Mouse (Mus musculus) left cerebral cortex, postnatal 36 days (tissue): ENCODE results near the gene Ldlrad2. TPM values are rescaled to one million over a fixed set of nuclear protein-coding genes. Genes with fewer than 3 reads are reported as not detected.
A peak's percentile ranks its signal among the peaks of the same experiment; 100 is the strongest.
"Not testable (repeated sequence)": the region's sequence is repeated elsewhere in the genome, so short reads cannot be mapped to it uniquely, and the experiment has no call there.

Experiments used
- DNase-seq, 2 experiments: peaks; one replicate each; pipeline ENCODE4 v3.0.0; 2021 to 2022; ENCODE audit warnings: low spot score in 2 of 2, mixed read lengths in 1 of 2
- intact Hi-C: fragments of 180-260 bp; cut with DNase I; formaldehyde crosslinking; loops from one replicate; pipeline ENCODE4 v1.15.1; 2025
- total RNA-seq, 2 experiments: library from RNA; stranded (reverse); gene quantifications; 2 replicates each; pipeline ENCODE4 v1.2.3; 2021

Gene Ldlrad2
- not detected for total RNA-seq

DNA sequence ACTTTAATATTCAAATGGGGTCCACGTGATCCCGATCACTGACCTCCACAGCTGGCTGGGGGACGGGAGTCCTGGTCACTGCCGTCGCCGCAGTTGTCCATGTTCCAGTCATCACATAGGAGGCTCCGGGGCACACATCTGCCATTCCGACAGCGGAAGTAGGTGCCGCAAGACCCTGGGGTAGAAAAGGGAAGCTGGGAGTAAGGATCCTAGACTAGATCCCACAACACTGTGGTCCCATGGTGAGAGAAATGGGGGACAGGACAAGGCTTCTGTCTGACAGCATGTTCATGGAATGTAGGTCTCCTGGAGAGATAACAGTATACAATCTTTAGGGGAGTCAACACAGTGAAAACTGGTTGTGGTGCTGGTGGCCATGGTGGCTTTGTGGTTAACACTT is at the start of gene Ldlrad2:
TSS of gene Ldlrad2 (minus strand) at position 101 of the 400 bp plus-strand sequence.
- intact Hi-C loops = no loop called here
- no peak for DNase-seq

DNA sequence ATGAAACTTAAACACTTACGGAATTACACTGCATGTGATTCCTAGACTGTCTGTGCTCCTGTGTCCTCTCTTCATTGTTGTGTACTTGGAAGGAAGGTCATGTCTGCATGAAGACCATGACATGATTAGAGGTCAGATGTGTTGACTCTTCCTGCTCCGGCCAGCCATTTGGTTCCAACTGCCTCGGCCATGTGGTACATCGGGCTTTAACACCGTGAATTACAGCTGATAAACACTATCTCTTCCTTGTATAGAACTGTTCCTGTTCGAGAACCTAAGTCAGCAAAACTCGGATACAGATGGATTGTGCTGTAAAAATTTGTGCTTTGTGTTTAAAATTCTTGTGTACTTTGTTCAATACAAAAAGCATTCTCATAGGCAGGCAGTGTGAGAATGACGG is 48.5 kb upstream of the Ldlrad2 start:
- intact Hi-C loops = no loop called here

GRCm38 (mm10) chr4:137610256-137610655 is 35.9 kb upstream of the Ldlrad2 start:
- intact Hi-C loops = no loop called here
- DNase-seq = no peak

More for the DNA sequence above, 48.5 kb upstream of the Ldlrad2 start:
- DNase-seq = no peak

- DNase-seq = no peak
Observed at GRCm38 (mm10) chr4:137609702-137610101, 35.3 kb upstream of the Ldlrad2 start.

DNA sequence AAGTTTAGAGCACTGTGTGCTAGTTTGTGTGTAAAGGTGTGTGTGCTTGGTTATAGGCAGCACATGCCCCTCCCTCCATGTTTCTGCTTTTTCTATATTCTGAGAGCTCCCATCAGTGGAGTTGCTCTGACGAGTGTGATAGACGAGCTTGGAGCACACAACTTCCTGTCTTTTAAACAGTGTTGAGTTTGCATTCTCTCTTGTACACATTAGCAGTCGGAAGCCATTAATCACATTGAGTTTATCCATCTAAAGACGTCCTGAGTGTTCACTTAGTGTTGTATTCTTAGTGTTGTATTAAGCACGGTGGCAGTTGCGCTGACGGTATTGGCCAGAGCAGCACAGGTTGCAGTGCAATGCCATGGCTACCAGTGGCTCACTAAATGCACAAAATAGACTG is 34.9 kb upstream of the Ldlrad2 start:
- intact Hi-C loops = no loop called here
- DNase-seq = no peak

More at GRCm38 (mm10) chr4:137609702-137610101, 35.3 kb upstream of the Ldlrad2 start:
- intact Hi-C loops = no loop called here

DNA sequence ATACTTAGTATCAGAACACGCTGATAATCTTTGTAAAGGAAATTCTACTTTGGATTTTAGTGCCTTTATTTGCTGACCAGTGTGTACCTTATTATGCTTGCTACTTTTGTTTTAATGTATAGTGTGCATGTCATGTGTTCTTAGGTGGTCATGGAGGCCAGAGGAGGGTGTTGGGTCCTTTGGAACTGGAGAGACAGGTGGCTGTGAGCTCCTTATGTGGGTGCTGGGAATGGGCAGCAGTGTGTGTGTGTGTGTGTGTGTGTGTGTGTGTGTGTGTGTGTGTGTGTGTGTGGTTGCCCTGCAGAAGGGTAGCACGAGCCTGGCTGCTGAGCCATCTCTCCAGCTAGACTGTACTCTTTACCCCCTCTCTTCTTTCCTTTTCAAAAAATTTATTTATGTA is 32.7 kb upstream of the Ldlrad2 start:
- intact Hi-C loops = no loop called here
- no peak for DNase-seq

DNA sequence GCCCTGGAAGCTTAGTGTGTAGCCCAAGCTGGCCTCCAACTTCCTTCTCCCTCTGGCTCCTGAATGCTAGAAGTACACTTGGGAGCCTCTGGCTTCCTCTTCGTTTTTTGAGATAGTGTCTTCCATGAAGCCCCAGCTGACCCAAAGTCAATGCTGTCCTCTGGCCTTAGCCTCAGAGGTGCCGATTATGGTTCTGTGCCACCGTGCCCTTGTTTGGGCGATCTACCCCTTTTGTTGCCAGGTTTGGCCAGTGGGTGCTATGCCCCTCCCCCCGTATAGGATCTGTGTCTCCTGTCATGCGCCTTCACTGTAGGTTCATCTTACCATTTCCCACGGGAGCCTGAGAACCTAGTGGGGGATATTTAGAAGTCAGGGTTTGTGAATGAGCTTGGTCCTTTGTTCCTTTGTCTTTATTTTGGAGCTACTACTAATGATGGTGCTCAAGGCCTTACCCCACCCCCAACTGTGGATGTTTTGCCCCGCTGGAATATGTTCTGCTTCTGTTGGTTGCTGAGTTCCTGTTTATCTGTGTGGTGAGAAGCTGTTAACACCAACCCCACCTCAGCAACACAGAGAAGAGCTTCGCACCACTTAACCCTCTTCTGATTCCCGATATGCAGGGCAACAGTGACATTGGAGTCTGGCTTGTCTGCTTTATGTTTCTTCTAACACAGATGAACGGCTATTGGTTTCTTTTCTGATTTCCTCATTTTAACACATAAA is 29.2 kb upstream of the Ldlrad2 start:
- intact Hi-C loops = loop anchor here (5.0 kb wide), 1 partner anchor 44 kb away; no protein-coding TSS in a partner anchor
- DNase-seq = no peak

DNA sequence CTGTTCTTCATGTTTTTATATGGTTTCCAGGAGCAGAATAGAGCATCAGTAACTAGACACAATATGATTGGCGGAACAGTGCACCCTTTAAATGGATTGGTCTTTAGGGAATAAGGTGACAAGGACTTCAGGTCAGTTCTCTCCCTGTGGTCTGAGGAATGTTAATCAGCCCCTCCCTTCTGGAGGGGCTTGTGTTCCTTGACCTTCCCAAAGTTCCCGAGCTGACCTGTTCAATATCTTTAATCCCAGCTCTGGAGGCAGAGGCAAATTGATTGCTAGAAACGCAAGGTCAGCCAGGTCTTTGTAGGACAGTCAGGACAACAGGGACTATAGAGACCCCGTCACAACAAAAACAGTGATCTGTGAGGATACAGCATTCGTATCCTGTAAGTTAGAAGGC is 24.2 kb upstream of the Ldlrad2 start:
- intact Hi-C loops = no loop called here

GRCm38 (mm10) chr4:137597098-137597630 is 22.8 kb upstream of the Ldlrad2 start:
- intact Hi-C loops = no loop called here
- DNase-seq = no peak

More for the DNA sequence above, 24.2 kb upstream of the Ldlrad2 start:
- DNase-seq = no peak

DNA sequence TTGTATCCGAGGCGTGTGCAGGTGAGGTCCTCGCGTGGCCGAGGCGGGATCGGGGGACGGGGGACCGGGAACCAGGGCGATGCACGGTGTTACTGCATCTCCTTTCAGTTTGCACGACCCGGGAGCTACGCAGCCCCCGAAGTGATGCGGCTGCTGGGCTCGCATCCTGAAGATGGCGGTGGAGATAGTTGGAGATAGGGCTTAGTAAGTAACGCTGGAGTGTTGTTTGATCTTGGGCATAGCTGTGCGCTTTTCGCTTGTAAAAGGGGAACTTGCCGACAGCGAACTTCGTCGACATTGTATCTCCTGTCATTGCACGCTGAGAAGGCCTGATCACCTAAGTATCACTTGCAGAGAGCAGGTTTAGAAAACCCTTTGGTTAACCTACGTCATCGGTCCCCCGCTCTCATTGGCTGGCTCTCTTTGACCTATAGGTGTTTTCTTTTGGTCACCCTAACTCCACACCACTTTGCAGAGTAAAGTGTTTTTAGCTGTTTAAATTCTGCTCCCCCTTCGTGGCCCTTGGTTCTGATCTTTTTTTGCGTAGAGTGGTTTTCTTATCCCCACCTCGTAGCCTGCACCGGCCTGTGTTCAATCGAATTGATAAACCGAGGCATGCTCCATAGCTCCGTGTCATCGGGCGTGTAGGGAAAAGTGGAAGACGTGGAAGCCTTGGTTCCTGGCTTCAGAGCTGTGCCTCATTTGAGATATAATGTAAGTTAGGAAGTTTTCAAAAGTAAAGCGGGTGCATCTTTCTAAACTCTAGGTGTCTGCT is 20.3 kb upstream of the Ldlrad2 start:
- intact Hi-C loops = no loop called here
- DNase-seq = no peak

- intact Hi-C loops = no loop called here
Observed at GRCm38 (mm10) chr4:137593601-137594495, 19.5 kb upstream of the Ldlrad2 start, which contains the start of gene Usp48. Usp48 (plus strand) TSS chr4:137593755.

GRCm38 (mm10) chr4:137590961-137591360 is 16.6 kb upstream of the Ldlrad2 start:
- no peak for DNase-seq
- intact Hi-C loops = no loop called here

More at GRCm38 (mm10) chr4:137593601-137594495, 19.5 kb upstream of the Ldlrad2 start, which contains the start of gene Usp48:
- peak; percentile 99 for DNase-seq

DNA sequence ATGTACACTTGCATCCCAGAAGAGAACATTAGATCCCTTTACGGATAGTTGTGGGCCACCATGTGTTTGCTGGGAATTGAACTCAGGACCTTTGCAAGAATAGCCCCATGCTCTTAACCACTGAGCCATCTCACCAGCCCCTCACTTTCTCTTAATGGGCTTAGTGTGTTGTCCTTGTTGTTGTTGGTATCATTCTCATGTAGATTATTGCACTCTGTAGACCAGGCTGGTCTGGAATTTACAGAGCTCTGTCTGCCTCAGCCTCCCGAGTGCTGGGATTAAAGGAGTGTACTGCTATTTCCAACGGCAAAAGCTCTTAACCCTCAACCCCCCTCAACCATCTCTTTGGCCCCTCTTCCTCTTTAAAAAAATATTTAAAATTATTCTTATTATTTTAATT is 15.2 kb upstream of the Ldlrad2 start:
- intact Hi-C loops = no loop called here
- no peak for DNase-seq

DNA sequence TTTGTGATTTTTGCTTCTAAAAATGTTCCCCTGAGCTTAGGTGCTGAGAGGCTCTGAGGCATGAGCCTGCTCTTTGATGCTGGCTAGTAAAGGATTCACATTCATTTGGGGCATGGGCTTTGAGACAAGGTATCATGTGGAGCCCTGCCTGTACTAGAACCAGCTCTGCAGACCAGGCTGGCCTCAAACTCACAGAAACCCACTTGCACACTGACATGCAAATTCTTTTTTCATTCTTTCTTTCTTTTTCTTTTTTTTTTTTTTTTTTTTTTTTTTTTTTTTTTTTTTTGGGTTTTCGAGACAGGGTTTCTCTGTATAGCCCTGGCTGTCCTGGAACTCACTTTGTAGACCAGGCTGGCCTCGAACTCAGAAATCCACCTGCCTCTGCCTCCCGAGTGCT is 14.7 kb upstream of the Ldlrad2 start:
- intact Hi-C loops = not testable (repeated sequence)

DNA sequence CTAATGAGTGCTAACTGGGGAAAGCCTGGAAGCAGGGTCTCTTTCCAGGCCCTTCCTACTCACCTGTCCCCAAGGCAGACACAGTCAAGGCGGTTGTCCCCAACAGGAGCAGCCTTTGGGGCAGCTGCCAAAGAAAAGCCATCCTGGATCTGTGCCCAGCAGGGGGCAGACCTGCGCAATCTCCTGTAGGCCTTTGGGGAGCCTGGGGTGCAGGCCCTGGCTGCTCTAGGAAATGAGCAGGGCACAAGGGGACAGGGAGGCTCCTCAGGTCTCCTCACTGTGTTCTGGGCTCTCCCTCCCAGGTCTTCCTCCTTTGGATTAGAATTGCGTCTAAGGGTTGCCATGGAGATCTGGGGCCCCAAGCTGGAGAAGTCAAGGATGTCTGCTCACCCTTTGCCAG is 7.4 kb upstream of the Ldlrad2 start:
- intact Hi-C loops = no loop called here
- no peak for DNase-seq

More for the DNA sequence above, 14.7 kb upstream of the Ldlrad2 start:
- DNase-seq = not testable (repeated sequence)

DNA sequence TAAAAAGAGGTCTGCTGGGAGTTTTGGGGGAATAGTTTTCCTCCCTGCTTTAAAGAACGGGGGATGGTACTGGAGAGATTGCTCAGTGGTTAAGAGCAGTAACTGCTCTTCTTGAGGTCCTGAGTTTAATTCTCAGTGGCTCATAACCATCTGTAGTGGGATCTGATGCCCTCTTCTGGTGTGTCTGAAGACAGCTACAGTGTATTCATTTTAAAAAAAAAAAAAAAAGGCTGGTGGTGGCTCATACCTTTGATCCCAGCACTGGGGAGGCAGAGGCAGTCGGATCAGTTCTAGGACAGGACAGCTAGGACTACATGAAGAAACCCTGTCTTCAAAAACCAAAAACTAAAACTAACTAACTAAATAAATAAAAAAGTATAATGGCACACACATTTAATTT is 5.9 kb upstream of the Ldlrad2 start:
- intact Hi-C loops = no loop called here
- no peak for DNase-seq

GRCm38 (mm10) chr4:137579789-137580188 is 5.4 kb upstream of the Ldlrad2 start:
- no peak for DNase-seq
- intact Hi-C loops = loop anchor here (5.0 kb wide), 1 partner anchor 137 kb away; no protein-coding TSS in a partner anchor

DNA sequence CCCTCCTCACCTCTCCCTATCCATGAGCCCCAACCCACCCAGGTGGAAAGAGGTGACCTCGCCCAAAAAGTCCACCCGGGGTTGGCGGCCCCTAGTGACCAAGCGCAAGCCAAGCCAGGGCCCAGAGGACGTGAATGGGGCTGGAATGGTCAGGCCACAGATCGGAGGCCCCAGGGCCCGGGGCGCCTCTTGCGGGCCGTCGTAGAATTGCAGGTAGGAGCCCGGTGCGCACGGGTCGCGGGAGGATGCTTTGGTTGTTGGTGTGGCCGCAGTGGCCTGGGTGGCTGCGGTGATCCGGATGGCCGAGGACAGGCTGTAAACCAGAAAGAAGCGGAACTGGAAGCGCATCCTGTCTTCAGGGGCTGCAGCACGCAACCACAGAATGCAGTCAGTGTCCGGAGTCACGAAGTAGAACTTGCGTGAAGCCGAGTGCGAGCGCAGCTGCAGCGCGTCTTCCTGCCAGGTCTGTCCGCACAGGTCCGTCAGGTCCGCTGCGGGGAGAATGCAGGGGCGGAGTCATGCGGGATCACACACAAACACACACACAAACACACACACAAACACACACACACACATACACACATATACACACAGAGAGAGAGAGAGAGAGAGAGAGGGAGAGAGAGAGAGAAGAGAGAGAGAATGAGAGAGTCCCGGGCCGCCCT is 3.9 kb upstream of the Ldlrad2 start:
- DNase-seq = peak; percentile 21 to 23
- intact Hi-C loops = loop anchor here (5.0 kb wide), 1 partner anchor 136 kb away; no protein-coding TSS in a partner anchor

- intact Hi-C loops = loop anchor here (5.0 kb wide), 1 partner anchor 135 kb away; no protein-coding TSS in a partner anchor
Observed at GRCm38 (mm10) chr4:137577486-137577885, 3.1 kb upstream of the Ldlrad2 start.

More at GRCm38 (mm10) chr4:137577486-137577885, 3.1 kb upstream of the Ldlrad2 start:
- DNase-seq = no peak
